Mouse (Mus musculus) adrenal gland, adult 2 months (tissue): ENCODE data around the gene Gck. TPM values are rescaled to one million over a fixed set of nuclear protein-coding genes. Genes with fewer than 3 reads are reported as not detected.

ENCODE experiments used
- DNase-seq: peaks from one replicate; pipeline ENCODE4 v3.0.0; 2021
- long read RNA-seq: library from polyadenylated mRNA; stranded (forward); transcript quantifications from one replicate; pipeline ENCODE4 v2.0.0, GENCODE M21; 2021
- polyA plus RNA-seq: library from polyadenylated mRNA; depleted of rRNA; stranded (reverse); fragments of >200 nt; gene quantifications from 2 replicates; pipeline ENCODE4 v1.2.3, GENCODE M21; 2012; rRNA removed
- total RNA-seq, 2 experiments: library from RNA; stranded (reverse); gene quantifications; 2 replicates each; pipeline ENCODE4 v1.2.3; 2021

Gck gene
- 1 to 10 TPM; 2.5 to 3.7 TPM for total RNA-seq
- 1.2 and 2.2 TPM in 2 replicates for polyA plus RNA-seq
- long read RNA-seq, partial matches to known transcripts, result 0 of 2 reads
- long read RNA-seq, other reads (novel, unspliced or antisense), result 0 of 2 reads

- DNase-seq, result no peak
Observed at GRCm38 (mm10) chr11:5949586-5950352, at the start of gene Gck. Gene Gck (minus strand): TSS chr11:5950081.

- DNase-seq, result no peak
Observed at GRCm38 (mm10) chr11:5998472-5998871, 48.6 kb upstream of the Gck start.

GRCm38 (mm10) chr11:5995989-5996388, 46.1 kb upstream of the Gck start:
- DNase-seq, result peak; percentile 87

GRCm38 (mm10) chr11:5994880-5995279, 45.0 kb upstream of the Gck start:
- DNase-seq, result no peak

- DNase-seq, result no peak
Observed at GRCm38 (mm10) chr11:5994212-5994611, 44.3 kb upstream of the Gck start.

- DNase-seq, result peak; percentile 51
Observed at GRCm38 (mm10) chr11:5990910-5991309, 41.0 kb upstream of the Gck start.

GRCm38 (mm10) chr11:5989954-5990593, 40.2 kb upstream of the Gck start:
- no peak for DNase-seq

- no peak for DNase-seq
Observed at GRCm38 (mm10) chr11:5988126-5988525, 38.2 kb upstream of the Gck start.

GRCm38 (mm10) chr11:5983629-5984028, 33.7 kb upstream of the Gck start:
- DNase-seq, result no peak

- DNase-seq, result no peak
Observed at GRCm38 (mm10) chr11:5981323-5981722, 31.4 kb upstream of the Gck start.

GRCm38 (mm10) chr11:5980561-5980960, 30.7 kb upstream of the Gck start:
- DNase-seq, result no peak

GRCm38 (mm10) chr11:5980108-5980507, 30.2 kb upstream of the Gck start:
- no peak for DNase-seq

GRCm38 (mm10) chr11:5979088-5979487, 29.2 kb upstream of the Gck start:
- no peak for DNase-seq

GRCm38 (mm10) chr11:5976106-5976505, 26.2 kb upstream of the Gck start:
- DNase-seq, result no peak

- DNase-seq, result no peak
Observed at GRCm38 (mm10) chr11:5975068-5975467, 25.2 kb upstream of the Gck start.

- DNase-seq, result no peak
Observed at GRCm38 (mm10) chr11:5974053-5974452, 24.2 kb upstream of the Gck start.

GRCm38 (mm10) chr11:5973151-5973550, 23.3 kb upstream of the Gck start:
- no peak for DNase-seq

GRCm38 (mm10) chr11:5971202-5971601, 21.3 kb upstream of the Gck start:
- DNase-seq, result no peak

GRCm38 (mm10) chr11:5968223-5968622, 18.3 kb upstream of the Gck start:
- no peak for DNase-seq

- DNase-seq, result no peak
Observed at GRCm38 (mm10) chr11:5966751-5967150, 16.9 kb upstream of the Gck start.

GRCm38 (mm10) chr11:5965865-5966264, 16.0 kb upstream of the Gck start:
- no peak for DNase-seq

GRCm38 (mm10) chr11:5960051-5960450, 10.2 kb upstream of the Gck start:
- DNase-seq, result no peak

- DNase-seq, result peak; percentile 98
Observed at GRCm38 (mm10) chr11:5955546-5956276, 5.8 kb upstream of the Gck start, which contains the start of gene Ykt6. Gene Ykt6 (plus strand): TSS chr11:5955693.
